Mouse (Mus musculus): ENCODE data around the gene H1foo.

DNA sequence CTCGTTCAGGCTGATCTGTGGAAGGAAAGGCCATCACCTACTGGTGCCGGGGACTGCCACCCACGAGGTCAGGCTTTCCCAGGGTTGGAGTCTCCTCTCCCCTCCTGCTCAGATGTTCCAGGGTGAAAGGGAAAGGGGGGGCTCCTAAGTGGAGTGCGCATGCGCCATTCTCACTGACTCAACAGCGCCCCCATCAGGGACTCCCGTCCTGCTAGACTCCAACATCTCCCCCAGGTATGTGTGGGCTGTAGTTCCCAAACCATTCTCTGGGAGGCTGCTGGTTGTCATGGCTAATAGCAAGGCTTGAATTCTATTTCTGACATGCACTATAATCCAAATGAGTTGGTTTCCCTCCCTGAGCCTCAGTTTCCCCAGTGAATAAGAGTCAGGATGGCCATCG is 33.9 kb downstream of the H1foo start:
- no peak for TF ChIP-seq GATA1 (IDR thresholded peaks at IDR 0.05; ENCODE audit: borderline replicate concordance, low read length)
- no peak for TF ChIP-seq CTCF (IDR thresholded peaks at IDR 0.05; ENCODE audit: low read depth, low read length)
- TF ChIP-seq TAL1 (conservative IDR thresholded peaks at IDR 0.05; ENCODE audit: low read depth, low read length), result no peak
